Mouse (Mus musculus) CH12.LX (cell line): ENCODE data around the gene H2-M3. TPM values are rescaled to one million over a fixed set of nuclear protein-coding genes. Genes with fewer than 3 reads are reported as not detected.

Experiments
- DNase-seq: peaks from one replicate; pipeline ENCODE4 v3.0.0-alpha.2; 2013; ENCODE audit errors: extremely low read depth
- H3K27ac ChIP-seq: 2 replicates; pipeline ENCODE4 v1.5.1; 2012; ENCODE audit warnings: low read depth, mild to moderate bottlenecking, control low read depth, moderate library complexity; ENCODE audit not compliant: insufficient read depth
- H3K27me3 ChIP-seq: replicated peaks from 2 replicates; pipeline ENCODE3; 2012; ENCODE audit warnings: inconsistent platforms
- H3K36me3 ChIP-seq, 2 experiments: replicated peaks in 1 of 2; 2 replicates each; pipeline versions ENCODE3 to v1.6.1; 2012; ENCODE audit warnings: inconsistent platforms in 1 of 2, low read length in 1 of 2, mild to moderate bottlenecking in 1 of 2, mixed read lengths in 1 of 2, moderate library complexity in 1 of 2; ENCODE audit not compliant: control insufficient read depth in 1 of 2, insufficient read depth in 1 of 2
- H3K4me1 ChIP-seq, 2 experiments: 2 replicates each; pipeline ENCODE4 v1.6.1; 2012; ENCODE audit warnings: inconsistent platforms in 1 of 2, moderate library complexity in 1 of 2; ENCODE audit not compliant: insufficient read depth in 2 of 2, control insufficient read depth in 1 of 2
- H3K4me2 ChIP-seq: 2 replicates; pipeline ENCODE4 v1.6.1; 2012; ENCODE audit warnings: low read depth, mild to moderate bottlenecking, control low read depth; ENCODE audit not compliant: poor library complexity, insufficient read depth, severe bottlenecking
- H3K4me3 ChIP-seq, 3 experiments: fragments of 150-350 bp in 1 of 3; sonication (generic) in 1 of 3; replicated peaks in 1 of 3; 2 replicates each; pipeline versions ENCODE3 to v1.5.1; 2011 to 2012; ENCODE audit warnings: low read depth in 2 of 3, low read length in 2 of 3, mild to moderate bottlenecking in 2 of 3, moderate library complexity in 2 of 3, control low read depth in 1 of 3, improper control_type of control experiment in 1 of 3, inconsistent platforms in 1 of 3, mixed read lengths in 1 of 3; ENCODE audit not compliant: poor library complexity in 1 of 3
- H3K79me2 ChIP-seq: replicated peaks from 2 replicates; pipeline ENCODE4 v1.6.1; 2012; ENCODE audit warnings: mild to moderate bottlenecking, moderate library complexity; ENCODE audit not compliant: control insufficient read depth, poor library complexity, insufficient read depth, severe bottlenecking; ENCODE audit errors: extremely low read depth
- H3K9ac ChIP-seq: 2 replicates; pipeline ENCODE4 v1.6.1; 2012; ENCODE audit warnings: low read depth, mild to moderate bottlenecking, control low read depth, moderate library complexity; ENCODE audit not compliant: insufficient read depth
- H3K9me3 ChIP-seq: replicated peaks from 2 replicates; pipeline ENCODE3; 2012; ENCODE audit warnings: low read length, inconsistent platforms, mixed read lengths
- BHLHE40 ChIP-seq: IDR thresholded peaks from 2 replicates; pipeline ENCODE4 v1.6.1; 2011; ENCODE audit warnings: mild to moderate bottlenecking, low read depth, low read length, improper control_type of control experiment
- CHD2 ChIP-seq: IDR thresholded peaks from 2 replicates; pipeline ENCODE4 v1.6.1; 2011; ENCODE audit warnings: low read length, improper control_type of control experiment
- CTCF ChIP-seq, 2 experiments: IDR thresholded peaks in 1 of 2; conservative IDR thresholded peaks in 1 of 2; 2 replicates each; pipeline ENCODE4 v1.5.1; 2011 to 2012; ENCODE audit warnings: low read depth in 2 of 2, low read length in 2 of 2, improper control_type of control experiment in 1 of 2, inconsistent platforms in 1 of 2, mild to moderate bottlenecking in 1 of 2, moderate library complexity in 1 of 2
- ELF1 ChIP-seq: IDR thresholded peaks from 2 replicates; pipeline ENCODE4 v1.6.1; 2014; ENCODE audit warnings: low read depth, mild to moderate bottlenecking, inconsistent platforms, low read length, improper control_type of control experiment
- ETS1 ChIP-seq: conservative IDR thresholded peaks from 2 replicates; pipeline ENCODE4 v1.6.1; 2012; ENCODE audit warnings: low read depth, mild to moderate bottlenecking, inconsistent platforms, low read length, improper control_type of control experiment, moderate library complexity
- GABPA ChIP-seq: IDR thresholded peaks from 2 replicates; pipeline ENCODE4 v1.6.1; 2012; ENCODE audit warnings: low read depth, low read length, improper control_type of control experiment, inconsistent platforms; ENCODE audit not compliant: insufficient replicate concordance
- HCFC1 ChIP-seq: IDR thresholded peaks from 2 replicates; pipeline ENCODE4 v1.6.1; 2012; ENCODE audit warnings: low read depth, mild to moderate bottlenecking, inconsistent platforms, low read length, improper control_type of control experiment
- IRF4 ChIP-seq: IDR thresholded peaks from 2 replicates; pipeline ENCODE4 v1.6.1; 2014; ENCODE audit warnings: low read depth, mild to moderate bottlenecking, inconsistent platforms, low read length, improper control_type of control experiment
- JUN ChIP-seq: IDR thresholded peaks from 2 replicates; pipeline ENCODE4 v1.6.1; 2011; ENCODE audit warnings: low read depth, mild to moderate bottlenecking, low read length, improper control_type of control experiment, moderate library complexity; ENCODE audit not compliant: insufficient read depth
- JUND ChIP-seq: conservative IDR thresholded peaks from 2 replicates; pipeline ENCODE4 v1.6.1; 2011; ENCODE audit warnings: low read depth, low read length, improper control_type of control experiment
- MAFK ChIP-seq: IDR thresholded peaks from 2 replicates; pipeline ENCODE4 v1.6.1; 2011; ENCODE audit warnings: low read length, improper control_type of control experiment; ENCODE audit not compliant: insufficient replicate concordance
- MAZ ChIP-seq: IDR thresholded peaks from 2 replicates; pipeline ENCODE4 v1.6.1; 2012; ENCODE audit warnings: low read depth, mild to moderate bottlenecking, inconsistent platforms, low read length, improper control_type of control experiment, moderate library complexity
- MEF2A ChIP-seq: IDR thresholded peaks from 2 replicates; pipeline ENCODE4 v1.6.1; 2014; ENCODE audit warnings: low read depth, mild to moderate bottlenecking, inconsistent platforms, low read length, improper control_type of control experiment, borderline replicate concordance
- NELFE ChIP-seq: IDR thresholded peaks from 2 replicates; pipeline ENCODE4 v1.6.1; 2011; ENCODE audit warnings: low read depth, low read length, improper control_type of control experiment
- PAX5 ChIP-seq: IDR thresholded peaks from 2 replicates; pipeline ENCODE4 v1.6.1; 2012; ENCODE audit warnings: low read length, inconsistent platforms, mixed read lengths
- POLR2A ChIP-seq: IDR thresholded peaks from 2 replicates; pipeline ENCODE4 v1.6.1; 2011; ENCODE audit warnings: low read depth, mild to moderate bottlenecking, improper control_type of control experiment, low read length
- POLR2AphosphoS2 ChIP-seq: IDR thresholded peaks from 2 replicates; pipeline ENCODE4 v1.6.1; 2011; ENCODE audit warnings: low read depth, low read length, improper control_type of control experiment
- RAD21 ChIP-seq: IDR thresholded peaks from 2 replicates; pipeline ENCODE4 v1.6.1; 2011; ENCODE audit warnings: low read depth, mild to moderate bottlenecking, low read length, improper control_type of control experiment, moderate library complexity
- RCOR1 ChIP-seq: conservative IDR thresholded peaks from 2 replicates; pipeline ENCODE4 v1.6.1; 2012; ENCODE audit warnings: low read depth, mild to moderate bottlenecking, inconsistent platforms, low read length, improper control_type of control experiment
- SIN3A ChIP-seq: IDR thresholded peaks from 2 replicates; pipeline ENCODE4 v1.6.1; 2012; ENCODE audit warnings: low read length, improper control_type of control experiment, inconsistent platforms
- SMC3 ChIP-seq: IDR thresholded peaks from 2 replicates; pipeline ENCODE4 v1.6.1; 2011; ENCODE audit warnings: low read depth, low read length, improper control_type of control experiment
- TBP ChIP-seq: conservative IDR thresholded peaks from 2 replicates; pipeline ENCODE4 v1.6.1; 2011; ENCODE audit warnings: low read depth, low read length, improper control_type of control experiment
- TCF12 ChIP-seq: IDR thresholded peaks from 2 replicates; pipeline ENCODE4 v1.6.1; 2014; ENCODE audit warnings: low read depth, mild to moderate bottlenecking, inconsistent platforms, low read length, improper control_type of control experiment
- USF1 ChIP-seq: IDR thresholded peaks from 2 replicates; pipeline ENCODE4 v1.6.1; 2014; ENCODE audit warnings: low read depth, mild to moderate bottlenecking, inconsistent platforms, low read length, improper control_type of control experiment
- USF2 ChIP-seq: conservative IDR thresholded peaks from 2 replicates; pipeline ENCODE4 v1.6.1; 2011; ENCODE audit warnings: low read depth, low read length, improper control_type of control experiment
- ZC3H11A ChIP-seq: IDR thresholded peaks from 2 replicates; pipeline ENCODE4 v1.6.1; 2012; ENCODE audit warnings: low read depth, mild to moderate bottlenecking, inconsistent platforms, low read length, improper control_type of control experiment
- ZKSCAN1 ChIP-seq: IDR thresholded peaks from 2 replicates; pipeline ENCODE4 v1.6.1; 2012; ENCODE audit warnings: low read depth, inconsistent platforms, low read length, improper control_type of control experiment, borderline replicate concordance
- ZMIZ1 ChIP-seq: IDR thresholded peaks from 2 replicates; pipeline ENCODE4 v1.6.1; 2012; ENCODE audit warnings: low read depth, mild to moderate bottlenecking, inconsistent platforms, low read length, improper control_type of control experiment
- ZNF384 ChIP-seq: IDR thresholded peaks from 2 replicates; pipeline ENCODE4 v1.6.1; 2012; ENCODE audit warnings: low read depth, low read length, improper control_type of control experiment, inconsistent platforms
- dilution Hi-C: fragments of 300-500 bp; cut with MboI; formaldehyde crosslinking; loops from 2 replicates; pipeline ENCODE4 v1.14.3; 2020; ENCODE audit warnings: low sequenced_read_pairs; ENCODE audit not compliant: extremely low pct_unique_long_range_greater_than_20kb, extremely low pct_ligation_motif_present
- in situ Hi-C: fragments of 300-500 bp; cut with MboI; formaldehyde crosslinking; loops from 3 replicates; pipeline ENCODE4 v1.14.3; 2019; ENCODE audit warnings: low sequenced_read_pairs, low pct_ligation_motif_present, low pct_unique_long_range_greater_than_20kb, mixed read lengths
- polyA plus RNA-seq: library from polyadenylated mRNA; unstranded; fragments of >175 nt; gene quantifications from 2 replicates; pipeline ENCODE4 v1.2.1, GENCODE M21; 2012; ENCODE audit warnings: low read depth; ENCODE audit not compliant: insufficient read length
- total RNA-seq, 2 experiments: library from RNA; depleted of rRNA; stranded (reverse); fragments of 300-350 nt in 1 of 2; fragments of >200 nt in 1 of 2; gene quantifications; 2 replicates each; pipeline ENCODE4 v1.2.3; 2012 to 2014

Gene H2-M3
- total and polyA plus RNA-seq, 3 experiments = 46.1 to 88.6 (median 72.8) TPM

DNA sequence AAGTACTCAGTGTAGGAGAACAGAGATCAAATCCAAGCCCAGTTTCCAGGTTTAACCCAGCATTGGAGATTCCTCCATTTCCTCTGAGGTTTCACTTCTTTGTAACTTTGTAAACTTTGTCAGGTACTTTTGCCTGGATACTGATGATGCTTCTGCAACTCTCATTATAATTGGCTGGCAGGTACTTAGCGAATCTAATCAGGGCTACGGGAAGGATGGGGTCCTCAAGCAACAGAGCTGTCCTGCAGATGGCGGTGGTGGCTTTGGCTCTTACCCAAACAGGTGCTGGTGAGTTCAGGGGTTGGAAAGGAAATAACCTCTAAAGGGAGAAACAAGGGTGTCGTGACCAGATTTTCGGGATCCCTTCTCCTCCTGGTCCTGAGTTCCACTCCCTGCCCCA lies 23.3 kb upstream of the H2-M3 start:
- H3K4me3 ChIP-seq = peak overlapping the region; percentile 58 to 65 (median 59)
- peak overlapping the region; percentile 88 for H3K9ac ChIP-seq
- H3K36me3 ChIP-seq = peaks cover 0 to 4% of the 10 kb centered on the region in 2 experiments
- no peak overlapping the region for H3K27ac ChIP-seq
- dilution Hi-C loops (no loop called here), in situ Hi-C loops (no loop called here)
- H3K27me3 ChIP-seq = no peaks in the 10 kb centered on the region
- peak overlapping the region; percentile 80 for H3K4me2 ChIP-seq
- DNase-seq = peak; percentile 95
- H3K9me3 ChIP-seq = peaks cover 2% of the 10 kb centered on the region
- no peaks in the 10 kb centered on the region for H3K79me2 ChIP-seq
- TF ChIP-seq ELF1 (peak; percentile 42; the same call in 1 of the 2 replicates), TBP (peak; percentile 92), ZMIZ1 (peak; percentile 94), ETS1 (peak; percentile 42; the same call in 1 of the 2 replicates), TCF12 (peak; percentile 61), RAD21 (peak; percentile 64), SIN3A (no peak), USF1 (no peak), MEF2A (peak; percentile 31; the same call in 1 of the 2 replicates), JUN (no peak), POLR2A (peak; percentile 63), RCOR1 (no peak), JUND (no peak), PAX5 (no peak), CHD2 (peak; percentile 98), IRF4 (peak; percentile 81), BHLHE40 (peak; percentile 35; the same call in 1 of the 2 replicates), NELFE (peak; percentile 55; the same call in 1 of the 2 replicates), HCFC1 (no peak), USF2 (no peak), CTCF (conservative IDR thresholded peaks at IDR 0.05 in 1 of 2, IDR thresholded peaks at IDR 0.05 in 1 of 2; ENCODE audit: low read depth in 2 of 2, low read length in 2 of 2) (peak in 1 of 2 experiments; percentile 69; a peak in 2 of 4 replicates), SMC3 (peak; percentile 29; the same call in 1 of the 2 replicates)
- H3K4me1 ChIP-seq = peaks cover 0 to 13% of the 10 kb centered on the region in 2 experiments; a peak in 2 of 4 replicates

DNA sequence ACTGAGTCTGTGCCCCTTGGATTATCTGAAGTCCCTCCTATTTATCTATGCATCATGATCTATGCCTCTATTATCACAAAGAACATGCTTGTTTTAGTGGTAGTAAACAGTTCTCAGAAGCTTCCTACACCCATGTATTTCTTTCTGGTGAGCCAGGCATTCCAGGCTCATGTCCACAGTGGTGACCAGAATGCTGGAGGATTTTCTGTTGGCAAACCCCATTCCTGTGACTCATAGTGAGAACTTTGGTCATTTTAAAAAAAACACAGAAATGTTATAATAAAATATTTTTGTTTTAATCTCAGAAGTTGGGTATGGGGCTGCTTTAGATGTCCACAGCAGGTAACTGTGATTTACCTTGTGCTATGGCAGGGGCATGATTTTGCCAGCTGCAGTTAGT lies 20.6 kb upstream of the H2-M3 start:
- Histone ChIP-seq H3K36me3 (peaks cover 0 to 4% of the 10 kb centered on the region in 2 experiments), H3K27ac (no peak overlapping the region), H3K4me2 (no peak overlapping the region), H3K27me3 (no peaks in the 10 kb centered on the region), H3K79me2 (no peaks in the 10 kb centered on the region)
- no peak for DNase-seq
- dilution Hi-C loops (no loop called here), in situ Hi-C loops (no loop called here)
- TF ChIP-seq CTCF (conservative IDR thresholded peaks at IDR 0.05 in 1 of 2, IDR thresholded peaks at IDR 0.05 in 1 of 2; ENCODE audit: low read depth in 2 of 2, low read length in 2 of 2) (no peak), PAX5 (no peak), TCF12 (no peak), GABPA (no peak), MAFK (no peak), POLR2A (no peak), ETS1 (no peak), MAZ (no peak), POLR2AphosphoS2 (no peak), ZKSCAN1 (no peak), ZNF384 (no peak), ZC3H11A (no peak)
- TF ChIP-seq, all 38 proteins: peak for 0
- H3K9me3 ChIP-seq = no peaks in the 10 kb centered on the region
- H3K4me1 ChIP-seq = peaks cover 0 to 13% of the 10 kb centered on the region in 2 experiments; a peak in 2 of 4 replicates
- no peak overlapping the region for H3K9ac ChIP-seq
- no peak overlapping the region for H3K4me3 ChIP-seq
